Comparison of ENCODE assay signal across 32 mouse cellular contexts in genomic region chr8:115348704-115349103, GRCm38 (mm10).
"Had no signal": no experiment of that assay in that cellular context is flagged by ENCODE, and none has a peak within 500 bp of the region (broad histone marks: within the 10 kb centered on the region; RNA-seq: fewer than 3 reads in every experiment).

No protein-coding gene starts in this region.

- H3K9ac ChIP-seq: limb, embryonic 12.5 days; limb, embryonic 13.5 days; limb, embryonic 15.5 days; liver, embryonic 12.5 days; liver, embryonic 13.5 days; liver, embryonic 14.5 days; liver, embryonic 15.5 days; liver, postnatal 0 days; lung, embryonic 14.5 days; lung, embryonic 15.5 days; midbrain, embryonic 12.5 days; midbrain, embryonic 13.5 days; midbrain, embryonic 15.5 days; neural tube, embryonic 12.5 days; neural tube, embryonic 13.5 days had no signal

- ATAC-seq: liver, embryonic 12.5 days; liver, postnatal 0 days; lung, postnatal 0 days; midbrain, embryonic 13.5 days; midbrain, embryonic 15.5 days; midbrain, embryonic 16.5 days had no signal

- DNase-seq: left cerebral cortex, postnatal 4 days; liver; liver, embryonic 13.5 days; liver, postnatal 0 days; lung, adult 18-20 months; lung, adult 2 months; lung, embryonic 14.5 days; lung, postnatal 10 days; lung, postnatal 36 days; lung, postnatal 4 days; midbrain, embryonic 14.5 days had no signal

- H3K4me2 ChIP-seq: limb, embryonic 12.5 days; limb, embryonic 13.5 days; limb, embryonic 15.5 days; liver, embryonic 11.5 days; liver, embryonic 12.5 days; liver, embryonic 13.5 days; liver, embryonic 15.5 days; lung, embryonic 14.5 days; lung, embryonic 15.5 days; midbrain, embryonic 11.5 days; midbrain, embryonic 12.5 days; midbrain, embryonic 13.5 days; midbrain, embryonic 15.5 days; neural tube, embryonic 12.5 days; neural tube, embryonic 13.5 days had no signal

- H3K36me3 ChIP-seq: limb, embryonic 10.5 days; limb, embryonic 12.5 days; limb, embryonic 13.5 days; limb, embryonic 15.5 days; liver, embryonic 12.5 days; liver, embryonic 13.5 days; liver, embryonic 15.5 days; lung, embryonic 15.5 days; midbrain, embryonic 10.5 days; midbrain, embryonic 12.5 days; midbrain, embryonic 13.5 days; midbrain, embryonic 15.5 days; neural tube, embryonic 12.5 days; neural tube, embryonic 13.5 days had no signal

- H3K27me3 ChIP-seq: limb, embryonic 12.5 days; limb, embryonic 13.5 days; limb, embryonic 15.5 days; liver, embryonic 12.5 days; liver, embryonic 13.5 days; liver, embryonic 15.5 days; lung, embryonic 15.5 days; megakaryocyte, embryonic 14.5 days; midbrain, embryonic 12.5 days; midbrain, embryonic 13.5 days; midbrain, embryonic 15.5 days; neural tube, embryonic 12.5 days; neural tube, embryonic 13.5 days had no signal

- H3K4me3 ChIP-seq: limb, embryonic 10.5 days; limb, embryonic 12.5 days; limb, embryonic 13.5 days; limb, embryonic 15.5 days; liver, embryonic 12.5 days; liver, embryonic 13.5 days; liver, embryonic 15.5 days; lung, embryonic 15.5 days; megakaryocyte, embryonic 14.5 days; midbrain, embryonic 10.5 days; midbrain, embryonic 12.5 days; midbrain, embryonic 13.5 days; midbrain, embryonic 15.5 days; myocyte; neural tube, embryonic 12.5 days; neural tube, embryonic 13.5 days had no signal

- H3K4me1 ChIP-seq: limb, embryonic 10.5 days; limb, embryonic 15.5 days; liver, embryonic 12.5 days; liver, embryonic 13.5 days; liver, embryonic 15.5 days; lung, embryonic 15.5 days; megakaryocyte, embryonic 14.5 days; midbrain, embryonic 10.5 days; midbrain, embryonic 12.5 days; midbrain, embryonic 13.5 days; midbrain, embryonic 15.5 days; neural tube, embryonic 12.5 days; neural tube, embryonic 13.5 days had no signal

- H3K27ac ChIP-seq: limb, embryonic 10.5 days; limb, embryonic 12.5 days; limb, embryonic 13.5 days; limb, embryonic 15.5 days; liver, embryonic 12.5 days; liver, embryonic 13.5 days; liver, embryonic 14.5 days; liver, embryonic 15.5 days; lung, embryonic 15.5 days; macrophage; midbrain, embryonic 10.5 days; midbrain, embryonic 12.5 days; midbrain, embryonic 13.5 days; midbrain, embryonic 15.5 days; neural tube, embryonic 12.5 days; neural tube, embryonic 13.5 days had no signal

- H3K9me3 ChIP-seq: limb, embryonic 10.5 days; limb, embryonic 15.5 days; liver, embryonic 12.5 days; liver, embryonic 13.5 days; liver, embryonic 15.5 days; lung, embryonic 15.5 days; midbrain, embryonic 10.5 days; midbrain, embryonic 12.5 days; midbrain, embryonic 13.5 days; midbrain, embryonic 15.5 days; neural tube, embryonic 12.5 days; neural tube, embryonic 13.5 days had no signal
